Mouse (Mus musculus): ENCODE measurements around the gene Fignl1. TPM values are rescaled to one million over a fixed set of nuclear protein-coding genes. Genes with fewer than 3 reads are reported as not detected.

Gene Fignl1
- polyA plus RNA-seq, 1 experiment from 2014 or later: 23.6 TPM

DNA sequence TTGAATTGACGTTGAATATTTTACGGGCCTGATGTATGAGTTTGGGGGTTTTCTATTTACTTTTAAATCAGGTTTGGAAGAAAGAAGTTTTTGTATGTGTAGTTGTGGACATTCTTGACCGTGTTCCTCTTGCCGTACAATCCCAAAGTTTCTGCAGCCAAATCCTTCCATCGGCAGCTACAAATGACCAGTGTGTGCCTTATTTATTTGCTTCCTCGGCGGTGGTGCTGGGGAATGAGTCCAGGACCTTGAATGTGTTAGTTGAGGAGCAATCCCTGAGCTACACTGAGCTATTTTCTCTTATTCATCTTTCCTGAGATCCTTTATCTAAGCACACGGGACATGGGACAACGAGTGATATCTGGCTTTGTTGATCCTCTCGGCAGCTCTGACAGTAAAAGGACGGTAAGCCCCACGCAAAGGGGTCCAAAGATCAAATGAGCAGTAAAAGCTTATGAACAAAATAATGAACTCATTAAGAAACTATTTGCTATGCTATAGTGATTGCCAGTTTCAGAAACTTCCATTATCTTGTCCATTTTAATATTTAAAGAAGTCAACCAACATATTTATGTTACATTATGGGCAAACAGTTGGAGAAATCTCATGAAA is 22.2 kb upstream of the Fignl1 start:
- Histone ChIP-seq H3K36me3 (no peaks in the 10 kb centered on the region), H3K9ac (replicated peaks) (no peak overlapping the region), H3K27ac (no peak overlapping the region), H3K27me3 (no peaks in the 10 kb centered on the region), H3K9me3 (no peaks in the 10 kb centered on the region), H3K4me2 (replicated peaks) (no peak overlapping the region), H3K4me3 (replicated peaks) (no peak overlapping the region), H3K4me1 (replicated peaks) (peaks cover 44% of the 10 kb centered on the region)
- WGBS: 37% methylated on average over 12 of the region's 12 CpGs
- no peak for ATAC-seq

DNA sequence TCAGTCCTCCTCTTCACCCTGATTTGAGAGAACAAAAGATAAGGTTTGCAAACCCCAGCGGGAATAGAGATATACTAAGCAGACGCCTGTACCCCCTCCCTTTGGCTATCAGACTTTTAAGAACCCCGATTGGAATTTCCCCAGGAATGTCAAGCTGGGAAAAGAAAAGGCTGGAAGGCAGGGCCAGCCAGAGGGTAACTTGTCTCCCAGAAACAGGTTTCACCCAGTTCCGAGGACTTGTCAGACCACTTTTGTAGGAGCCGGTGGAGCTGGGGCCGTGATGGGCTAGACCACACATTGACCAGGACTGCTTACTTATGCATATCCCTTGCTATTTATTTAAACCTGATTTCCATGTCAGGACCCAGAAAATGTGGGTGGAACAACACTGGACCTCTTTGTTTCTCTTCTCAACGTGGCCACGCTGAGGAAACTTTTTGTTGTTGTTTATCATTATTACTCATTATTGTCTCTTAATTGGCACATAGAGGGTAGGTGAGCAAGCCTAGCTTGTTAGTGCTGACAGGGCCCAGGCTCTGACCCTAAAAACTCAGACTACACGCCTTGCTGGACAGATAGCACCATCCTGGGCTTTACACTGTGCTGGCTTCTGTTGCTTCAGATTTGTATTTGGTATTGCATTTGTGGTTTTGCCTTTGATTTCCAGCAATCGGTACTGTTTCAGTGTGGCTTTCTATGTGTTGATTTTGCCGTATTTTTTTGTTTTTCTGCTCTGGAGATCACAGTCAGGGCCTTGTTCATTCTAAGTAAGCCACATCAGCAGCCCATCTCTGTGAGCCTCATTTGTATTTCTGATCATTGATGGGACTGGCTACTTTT is 20.6 kb upstream of the Fignl1 start:
- Histone ChIP-seq H3K27me3 (no peaks in the 10 kb centered on the region), H3K9ac (replicated peaks) (no peak overlapping the region), H3K9me3 (no peaks in the 10 kb centered on the region), H3K27ac (no peak overlapping the region), H3K4me1 (replicated peaks) (peaks cover 58% of the 10 kb centered on the region), H3K4me2 (replicated peaks) (no peak overlapping the region), H3K36me3 (no peaks in the 10 kb centered on the region), H3K4me3 (replicated peaks) (no peak overlapping the region)
- WGBS: 17% methylated on average over 11 of the region's 11 CpGs
- peak; percentile 51 for ATAC-seq

DNA sequence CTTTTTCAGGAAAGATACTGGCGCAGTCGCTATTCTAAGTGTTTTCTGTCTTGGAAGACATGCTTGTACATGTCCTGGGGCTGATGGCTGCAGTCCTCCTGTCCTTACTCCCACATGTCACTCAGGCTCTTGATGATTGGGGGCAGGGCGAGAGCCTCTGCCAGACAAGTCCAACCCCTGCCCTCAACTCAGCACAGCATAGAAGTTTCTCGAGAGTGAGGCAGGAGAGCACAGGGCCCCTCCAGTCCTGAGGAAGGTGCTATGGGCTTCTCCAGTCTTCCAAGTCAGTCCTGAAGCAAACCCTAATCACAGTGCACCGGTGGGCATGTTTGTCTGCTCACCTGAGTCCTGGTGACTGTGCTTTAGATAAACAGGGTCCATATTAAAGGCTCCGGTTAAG is 20.0 kb upstream of the Fignl1 start:
- Histone ChIP-seq H3K4me1 (replicated peaks) (peaks cover 64% of the 10 kb centered on the region), H3K36me3 (no peaks in the 10 kb centered on the region), H3K9ac (replicated peaks) (no peak overlapping the region; the same call in 1 of the 2 replicates), H3K9me3 (no peaks in the 10 kb centered on the region), H3K4me3 (replicated peaks) (no peak overlapping the region), H3K27me3 (no peaks in the 10 kb centered on the region), H3K4me2 (replicated peaks) (no peak overlapping the region), H3K27ac (no peak overlapping the region)
- 28% methylated on average over 6 of the region's 6 CpGs for WGBS
- ATAC-seq: peak; percentile 38

DNA sequence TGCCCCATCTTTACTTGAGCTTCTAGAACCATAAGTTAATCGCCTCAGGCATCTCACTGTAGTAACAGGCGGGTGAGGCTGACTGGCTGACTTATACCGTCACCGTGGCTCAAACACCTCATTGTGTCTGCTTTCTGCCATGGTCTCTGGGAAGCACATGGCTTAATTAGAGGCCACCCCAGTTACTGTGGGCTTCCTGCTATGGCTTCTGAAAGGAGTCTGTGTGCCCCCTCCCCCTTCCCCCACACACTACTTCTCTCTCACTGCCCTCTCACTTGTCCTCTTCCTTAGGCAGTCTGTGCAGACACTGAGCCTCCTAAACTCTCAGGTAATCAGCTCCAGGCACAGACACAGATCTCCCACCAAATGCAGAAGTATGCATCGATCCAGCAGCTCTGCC is 19.5 kb upstream of the Fignl1 start:
- peaks cover 69% of the 10 kb centered on the region for H3K4me1 ChIP-seq (replicated peaks)
- 24% methylated on average over 5 of the region's 5 CpGs for WGBS
- no peaks in the 10 kb centered on the region for H3K27me3 ChIP-seq
- no peak overlapping the region for H3K4me3 ChIP-seq (replicated peaks)
- peak; percentile 27 for ATAC-seq
- H3K9me3 ChIP-seq: no peaks in the 10 kb centered on the region
- no peak overlapping the region for H3K4me2 ChIP-seq (replicated peaks)
- no peak overlapping the region; the same call in 1 of the 2 replicates for H3K9ac ChIP-seq (replicated peaks)
- peak overlapping the region; percentile 26; the same call in 1 of the 2 replicates for H3K27ac ChIP-seq
- H3K36me3 ChIP-seq: no peaks in the 10 kb centered on the region

DNA sequence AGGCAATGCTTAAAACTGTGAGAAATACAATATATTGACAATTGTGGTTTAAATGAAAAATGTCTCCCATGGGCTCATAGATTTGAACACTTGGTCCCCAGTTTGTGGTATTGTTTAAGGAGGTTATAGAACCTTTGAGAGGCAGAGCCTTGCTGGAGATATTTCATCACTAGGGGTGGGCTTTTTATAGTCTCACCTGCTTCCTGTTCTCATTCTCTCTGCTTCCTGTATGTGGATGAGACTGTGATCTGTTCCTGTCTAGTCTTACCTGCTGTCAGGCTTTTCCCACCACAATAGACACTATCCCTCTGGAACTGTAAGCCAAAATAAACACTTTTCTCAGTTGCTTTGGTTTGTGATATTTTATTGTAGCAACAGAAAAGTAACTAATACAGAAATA is 17.7 kb upstream of the Fignl1 start:
- Histone ChIP-seq H3K4me2 (replicated peaks) (no peak overlapping the region), H3K36me3 (no peaks in the 10 kb centered on the region), H3K4me1 (replicated peaks) (peaks cover 72% of the 10 kb centered on the region), H3K9ac (replicated peaks) (no peak overlapping the region), H3K9me3 (no peaks in the 10 kb centered on the region), H3K27ac (no peak overlapping the region), H3K4me3 (replicated peaks) (no peak overlapping the region), H3K27me3 (no peaks in the 10 kb centered on the region)
- ATAC-seq: no peak

DNA sequence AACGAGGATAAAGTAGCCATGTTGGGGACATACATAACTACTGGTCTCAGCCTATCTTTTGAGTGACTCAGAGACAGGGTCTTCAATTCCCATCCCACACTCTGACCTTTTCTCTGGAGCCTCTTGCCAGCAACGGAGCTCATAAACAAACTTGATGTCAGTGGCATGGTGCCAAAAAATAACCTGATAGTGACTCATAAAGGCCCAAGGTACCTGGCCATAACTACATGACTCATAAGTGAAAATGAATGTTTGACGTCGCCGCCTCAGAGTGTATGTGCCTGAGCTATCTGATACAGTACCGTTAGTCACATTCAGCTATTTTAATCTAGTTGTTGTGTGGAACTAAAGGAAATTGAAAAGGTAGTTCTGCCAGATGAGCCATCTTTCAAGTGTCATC is 16.9 kb upstream of the Fignl1 start:
- no peak for ATAC-seq
- WGBS: 85% methylated on average over 6 of the region's 6 CpGs
- Histone ChIP-seq H3K4me3 (replicated peaks) (no peak overlapping the region), H3K4me2 (replicated peaks) (no peak overlapping the region), H3K4me1 (replicated peaks) (peaks cover 74% of the 10 kb centered on the region), H3K36me3 (no peaks in the 10 kb centered on the region), H3K27me3 (no peaks in the 10 kb centered on the region), H3K9ac (replicated peaks) (no peak overlapping the region), H3K9me3 (no peaks in the 10 kb centered on the region), H3K27ac (peak overlapping the region; percentile 48; the same call in 1 of the 2 replicates)

DNA sequence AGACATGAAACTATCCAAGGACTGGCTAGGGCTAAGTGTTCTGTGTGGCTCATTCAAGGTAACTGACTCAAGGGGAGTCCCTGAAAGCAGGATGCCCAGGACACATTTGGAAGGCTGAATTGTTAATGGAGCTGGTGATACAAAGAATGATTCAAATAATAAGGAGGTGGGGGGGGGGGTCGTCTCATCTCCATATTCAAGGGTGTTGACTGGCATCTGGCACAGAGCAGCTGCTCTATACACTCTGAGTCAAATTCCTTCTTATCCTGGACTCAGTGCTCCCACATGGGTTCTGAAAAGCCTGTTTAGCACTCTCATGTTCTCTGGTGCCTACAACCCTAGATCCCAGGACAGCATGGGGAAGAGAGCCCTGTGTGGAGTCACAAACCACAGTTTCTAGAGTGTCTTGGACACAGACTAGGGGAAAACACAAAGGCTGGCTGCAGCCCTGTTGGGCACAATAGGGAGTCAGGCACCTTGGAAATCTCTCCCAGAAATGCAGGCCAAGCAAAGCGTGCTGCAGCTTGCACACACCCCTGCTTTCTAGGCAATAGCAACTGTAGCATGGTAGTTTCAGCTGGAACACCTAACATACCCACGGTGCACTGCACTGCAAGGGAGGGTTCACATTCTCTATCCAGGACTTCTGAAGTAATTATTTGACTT is 16.3 kb upstream of the Fignl1 start:
- Histone ChIP-seq H3K27ac (peak overlapping the region; percentile 48), H3K9me3 (no peaks in the 10 kb centered on the region), H3K36me3 (no peaks in the 10 kb centered on the region), H3K4me3 (replicated peaks) (no peak overlapping the region), H3K27me3 (no peaks in the 10 kb centered on the region), H3K4me1 (replicated peaks) (peaks cover 72% of the 10 kb centered on the region), H3K4me2 (replicated peaks) (no peak overlapping the region), H3K9ac (replicated peaks) (no peak overlapping the region)
- WGBS: 33% methylated on average over 3 of the region's 3 CpGs
- peak; percentile 15 for ATAC-seq

DNA sequence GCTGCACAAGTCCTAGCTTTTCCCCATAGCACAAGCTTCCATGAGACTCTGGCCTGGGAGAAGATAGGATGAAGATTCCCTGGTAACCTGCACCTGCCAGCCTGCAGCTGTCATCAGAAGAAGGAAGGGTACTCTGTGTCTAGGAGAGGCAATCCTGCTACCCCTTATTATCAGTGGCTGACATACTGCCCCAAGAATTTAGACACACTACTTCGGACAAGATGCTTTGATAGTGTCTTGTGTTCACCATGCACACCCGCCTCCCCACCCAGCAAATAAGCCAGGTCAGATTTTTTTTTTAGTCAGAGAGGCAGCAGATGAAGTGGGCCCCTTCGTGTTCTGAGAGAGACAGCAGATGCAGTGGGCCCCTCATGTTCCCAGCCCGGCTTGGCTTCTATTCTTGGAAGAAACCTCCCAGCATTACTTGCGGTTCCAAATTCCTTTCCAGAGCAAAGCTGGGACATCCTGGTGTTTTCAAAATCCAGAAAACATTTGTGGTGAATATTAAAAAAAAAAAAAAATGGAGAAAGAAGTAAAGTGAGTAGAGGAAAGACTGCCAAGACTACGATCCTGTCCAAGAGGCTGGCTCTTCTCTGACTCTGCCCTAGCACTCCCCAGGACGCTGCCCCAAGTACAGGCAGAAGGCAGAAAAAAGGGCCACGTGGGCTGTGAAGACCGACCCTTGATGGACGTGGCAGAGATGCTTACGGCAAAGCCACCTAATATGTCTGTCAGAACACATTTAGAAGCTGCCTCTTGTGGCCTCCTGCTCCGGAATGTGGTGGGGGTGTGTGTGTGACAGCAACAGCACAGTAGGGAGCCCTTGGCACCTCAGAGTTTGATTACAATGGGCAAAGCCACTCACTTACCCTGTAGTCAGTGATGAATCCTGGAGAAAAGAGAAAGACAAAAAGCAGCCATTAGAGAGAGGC is 15.5 kb upstream of the Fignl1 start:
- H3K4me3 ChIP-seq (replicated peaks): no peak overlapping the region
- ATAC-seq: no peak
- no peak overlapping the region for H3K9ac ChIP-seq (replicated peaks)
- 22% methylated on average over 12 of the region's 12 CpGs for WGBS
- peaks cover 63% of the 10 kb centered on the region for H3K4me1 ChIP-seq (replicated peaks)
- no peaks in the 10 kb centered on the region for H3K27me3 ChIP-seq
- no peaks in the 10 kb centered on the region for H3K9me3 ChIP-seq
- peak overlapping the region; percentile 48; the same call in 1 of the 2 replicates for H3K27ac ChIP-seq
- no peaks in the 10 kb centered on the region for H3K36me3 ChIP-seq
- H3K4me2 ChIP-seq (replicated peaks): no peak overlapping the region

DNA sequence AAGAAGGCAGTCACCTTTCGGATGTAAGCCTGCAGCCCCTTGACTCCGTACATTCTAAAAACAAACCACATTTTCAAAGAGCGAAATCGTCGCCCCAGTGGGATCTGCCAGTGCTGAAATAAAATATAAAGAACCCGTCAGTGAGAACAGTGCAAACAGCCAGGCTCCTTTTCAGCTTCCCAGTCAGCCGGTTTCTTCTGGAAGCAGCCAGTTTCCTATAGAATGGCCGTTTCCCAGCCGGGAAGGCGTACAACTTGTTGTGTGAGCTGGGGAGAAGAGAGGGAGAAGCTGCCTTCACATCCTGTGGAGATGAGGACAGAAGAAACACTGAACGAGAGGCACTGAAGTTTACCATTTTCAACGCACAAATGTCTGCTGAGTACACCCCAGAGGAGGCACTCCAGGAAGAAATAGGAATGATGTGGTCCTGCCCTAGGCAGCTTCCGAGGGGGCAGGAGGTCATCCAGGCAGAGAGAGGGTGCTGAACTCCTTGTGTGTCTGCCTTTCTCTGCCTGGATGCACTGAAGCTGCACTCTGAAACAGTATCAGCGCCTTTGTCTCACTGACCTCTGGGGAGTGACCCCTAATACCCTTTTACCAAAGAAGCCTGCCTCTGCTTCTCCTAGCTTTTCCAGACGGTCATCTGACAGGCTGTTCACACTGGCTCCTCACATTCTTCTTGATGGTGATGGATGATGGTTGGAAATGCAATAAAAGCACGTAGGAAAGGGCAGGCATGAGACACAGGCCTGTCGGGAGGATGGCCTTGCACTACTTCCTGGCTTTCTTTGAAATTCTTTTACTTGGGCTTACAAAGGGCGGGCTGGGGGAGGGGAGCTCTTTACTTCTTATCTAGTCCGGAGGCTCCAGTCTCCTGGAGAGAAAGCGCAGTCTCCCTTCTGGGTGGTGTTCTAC is 13.7 kb upstream of the Fignl1 start:
- peak overlapping the region; percentile 23; the same call in 1 of the 2 replicates for H3K9ac ChIP-seq (replicated peaks)
- H3K36me3 ChIP-seq: no peaks in the 10 kb centered on the region
- H3K4me1 ChIP-seq (replicated peaks): peaks cover 50% of the 10 kb centered on the region
- 0 out of 2 replicates have a peak, but pooled peaks have one; percentile 5 for ATAC-seq
- no peaks in the 10 kb centered on the region for H3K9me3 ChIP-seq
- H3K4me3 ChIP-seq (replicated peaks): no peak overlapping the region
- H3K27me3 ChIP-seq: no peaks in the 10 kb centered on the region
- H3K4me2 ChIP-seq (replicated peaks): peak overlapping the region; percentile 25
- WGBS: 6% methylated on average over 20 of the region's 20 CpGs
- H3K27ac ChIP-seq: peak overlapping the region; percentile 73

DNA sequence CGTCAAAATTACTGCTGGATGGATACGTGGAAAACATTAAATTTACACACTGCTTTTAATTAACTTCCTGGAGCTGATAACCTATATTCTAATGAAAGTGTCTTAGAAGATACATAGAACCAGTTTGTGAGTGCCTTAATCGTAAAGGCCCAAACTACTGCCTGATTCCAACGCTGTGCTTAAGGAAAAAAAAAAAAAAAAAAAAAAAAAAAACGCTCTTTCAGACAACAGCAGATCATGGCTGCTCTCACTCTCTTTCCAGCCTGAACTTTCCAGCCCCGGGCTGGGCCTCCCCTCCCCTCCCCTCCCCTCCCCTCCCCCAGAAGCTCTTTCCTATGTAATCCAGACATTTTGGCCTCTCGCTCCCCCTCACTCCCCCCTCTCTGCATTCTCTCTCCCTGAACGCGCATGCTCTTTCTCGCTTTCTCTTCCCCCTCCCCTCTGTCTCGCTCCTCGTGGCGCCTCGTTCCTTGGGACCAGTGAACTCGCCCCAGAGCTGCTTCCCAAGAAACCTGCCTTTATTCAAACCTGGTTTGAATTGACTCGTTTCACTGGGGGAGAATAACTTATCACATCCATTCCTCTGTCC is 12.7 kb upstream of the Fignl1 start:
- Histone ChIP-seq H3K27ac (peak overlapping the region; percentile 73), H3K9ac (replicated peaks) (no peak overlapping the region), H3K4me3 (replicated peaks) (no peak overlapping the region), H3K36me3 (no peaks in the 10 kb centered on the region), H3K4me1 (replicated peaks) (peaks cover 50% of the 10 kb centered on the region), H3K27me3 (no peaks in the 10 kb centered on the region), H3K4me2 (replicated peaks) (peak overlapping the region; percentile 25), H3K9me3 (no peaks in the 10 kb centered on the region)
- 9% methylated on average over 14 of the region's 16 CpGs for WGBS
- ATAC-seq: peak; percentile 79
